Mouse (Mus musculus) kidney, adult 8-10 months (tissue): ENCODE measurements around the gene Slc22a14.

ENCODE experiments used
- DNase-seq, 2 experiments: peaks; one replicate each; pipeline ENCODE4 v3.0.0; 2022

Gene Slc22a14

DNA sequence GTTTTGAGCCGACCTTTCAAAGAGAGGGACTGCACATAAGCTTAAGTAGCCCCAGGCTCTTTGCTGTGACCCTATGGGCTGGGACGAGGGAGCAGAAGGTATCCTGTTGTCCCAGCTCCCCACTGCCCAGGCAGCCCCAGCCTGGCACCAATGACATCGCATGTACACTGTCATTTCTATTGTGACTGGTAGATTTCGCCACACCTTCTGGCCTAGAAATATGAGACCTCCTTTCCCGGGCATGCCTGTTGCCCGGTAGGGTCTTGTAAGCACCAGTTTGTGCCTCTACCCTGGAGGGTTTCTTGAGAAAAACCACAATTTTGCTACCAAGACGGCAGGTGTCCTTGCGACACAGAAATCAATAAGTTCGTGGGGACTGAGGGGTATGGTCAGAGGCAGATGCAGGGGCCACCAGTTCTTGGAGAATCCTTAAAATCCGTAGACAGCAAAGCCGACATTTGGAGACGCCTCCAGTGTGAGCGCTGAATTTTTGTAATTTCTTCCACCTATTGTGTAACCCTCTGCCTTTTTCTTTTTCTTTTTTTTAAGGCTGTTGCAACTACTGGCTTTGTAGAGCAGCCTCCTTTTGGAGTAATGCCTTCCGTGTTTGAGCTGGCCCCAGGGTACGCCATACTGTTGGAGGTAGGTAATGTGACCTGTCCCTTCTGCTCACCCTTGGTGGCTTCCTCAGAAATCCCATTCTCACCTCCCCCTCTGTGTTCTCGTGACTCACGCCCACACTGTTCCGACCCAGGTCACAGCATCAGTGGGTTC, 242.6 kb downstream of the Slc22a14 start:
- DNase-seq = no peak

DNA sequence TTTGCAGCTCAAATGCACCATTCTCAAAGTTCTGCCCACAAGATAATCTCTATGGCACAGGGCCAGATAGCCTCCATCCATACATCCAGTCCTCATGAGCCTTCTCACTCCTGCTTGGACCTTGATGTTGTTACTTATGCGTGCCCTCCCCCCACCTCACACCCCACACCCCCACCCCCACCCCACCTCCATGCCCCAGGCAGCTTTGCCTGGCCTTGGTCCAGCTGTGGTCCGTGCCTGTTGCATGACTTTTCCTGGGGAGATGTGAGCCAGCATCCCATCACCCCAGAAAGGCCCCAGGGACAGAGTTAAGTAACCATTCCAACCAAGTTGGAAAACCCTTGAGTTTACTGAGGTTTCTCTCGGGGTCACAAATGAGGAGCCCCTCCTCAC, 245.2 kb downstream of the Slc22a14 start:
- DNase-seq = no peak
